Mouse (Mus musculus) G1E (cell line): ENCODE data around the gene Pbx4. TPM values are rescaled to one million over a fixed set of nuclear protein-coding genes. Genes with fewer than 3 reads are reported as not detected.
A peak's percentile ranks its signal among the peaks of the same experiment; 100 is the strongest.

Experiments
- ATAC-seq: 2 replicates; pipeline ENCODE4 v1.8.0; 2016; ENCODE audit warnings: mild to moderate bottlenecking; ENCODE audit not compliant: insufficient number of reproducible peaks, poor library complexity, low FRiP score, severe bottlenecking; ENCODE audit errors: extremely low read depth
- DNase-seq: peaks from one replicate; pipeline ENCODE4 v3.0.0; 2012; ENCODE audit warnings: low spot score
- H3K27me3 ChIP-seq: 2 replicates; pipeline ENCODE4 v1.6.1; 2012; ENCODE audit warnings: mild to moderate bottlenecking, low read length, inconsistent platforms; ENCODE audit not compliant: insufficient read depth
- H3K36me3 ChIP-seq: replicated peaks from 2 replicates; pipeline ENCODE3; 2012; ENCODE audit warnings: mild to moderate bottlenecking, inconsistent platforms
- H3K4me1 ChIP-seq: 2 replicates; pipeline ENCODE4 v1.6.1; 2012; ENCODE audit warnings: low read depth, low read length, inconsistent platforms, mixed read lengths; ENCODE audit not compliant: insufficient read depth
- H3K4me3 ChIP-seq: 2 replicates; pipeline ENCODE4 v1.5.1; 2012; ENCODE audit warnings: low read depth, mild to moderate bottlenecking, inconsistent platforms, low read length, moderate library complexity, mixed read lengths
- H3K9me3 ChIP-seq: replicated peaks from 2 replicates; pipeline ENCODE4 v1.6.1; 2012; ENCODE audit warnings: inconsistent platforms
- CTCF ChIP-seq: IDR thresholded peaks from 2 replicates; pipeline ENCODE4 v1.5.1; 2012; ENCODE audit warnings: low read depth, low read length, inconsistent platforms, mixed read lengths
- GATA1 ChIP-seq: IDR thresholded peaks from 2 replicates; pipeline ENCODE4 v1.6.1; 2012; ENCODE audit warnings: borderline replicate concordance, low read length, inconsistent platforms, mixed read lengths
- GATA2 ChIP-seq: IDR thresholded peaks from 2 replicates; pipeline ENCODE4 v1.6.1; 2012; ENCODE audit warnings: low read depth, low read length, inconsistent platforms, borderline replicate concordance
- POLR2AphosphoS5 ChIP-seq: IDR thresholded peaks from 2 replicates; pipeline ENCODE4 v1.6.1; 2012; ENCODE audit warnings: low read depth, low read length, inconsistent platforms; ENCODE audit not compliant: insufficient replicate concordance
- TAL1 ChIP-seq: conservative IDR thresholded peaks from 2 replicates; pipeline ENCODE4 v1.6.1; 2012; ENCODE audit warnings: low read depth, low read length, inconsistent platforms, mixed read lengths
- polyA plus RNA-seq: library from polyadenylated mRNA; stranded (reverse); fragments of >175 nt; gene quantifications from 2 replicates; pipeline ENCODE4 v1.2.3, GENCODE M21; 2012
- total RNA-seq, 2 experiments: library from RNA; stranded (forward) in 1 of 2; stranded (reverse) in 1 of 2; fragments of 200-1000 nt in 1 of 2; fragments of >200 nt in 1 of 2; fragmentation: Nextera tagmentation in 1 of 2; gene quantifications; 2 replicates each; pipeline ENCODE4 v1.2.3; 2014 to 2017

Gene Pbx4
- total and polyA plus RNA-seq, 3 experiments, result 2.0 to 4.4 (median 2.0) TPM

DNA sequence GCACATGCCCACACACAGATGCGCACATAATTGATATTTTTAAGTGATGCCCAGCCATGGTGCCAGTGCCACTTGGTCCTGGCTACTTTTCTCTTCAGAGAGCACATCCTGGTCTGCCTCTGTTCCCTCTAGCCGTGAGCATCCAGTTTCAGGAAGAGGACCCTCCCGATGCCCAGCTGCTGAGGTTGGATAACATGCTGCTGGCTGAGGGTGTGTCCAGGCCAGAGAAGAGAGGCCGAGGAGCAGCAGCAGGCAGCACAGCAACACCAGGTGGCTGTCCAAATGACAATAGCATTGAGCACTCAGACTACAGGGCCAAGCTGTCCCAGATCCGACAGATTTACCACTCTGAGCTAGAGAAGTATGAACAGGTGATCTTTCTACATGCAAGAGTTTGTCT, 31.9 kb downstream of the Pbx4 start:
- no peak overlapping the region for H3K4me3 ChIP-seq
- TF ChIP-seq GATA2, result no peak
- TF ChIP-seq TAL1, result no peak
- TF ChIP-seq POLR2AphosphoS5, result no peak
- TF ChIP-seq CTCF, result no peak
- no peak for TF ChIP-seq GATA1
- ATAC-seq, result no peak
- no peak for DNase-seq
- H3K4me1 ChIP-seq, result peaks cover 2% of the 10 kb centered on the region; the same call in 1 of the 2 replicates
- H3K27me3 ChIP-seq, result peaks cover 10% of the 10 kb centered on the region; the same call in 1 of the 2 replicates
- H3K36me3 ChIP-seq, result no peaks in the 10 kb centered on the region
- H3K9me3 ChIP-seq, result no peaks in the 10 kb centered on the region

DNA sequence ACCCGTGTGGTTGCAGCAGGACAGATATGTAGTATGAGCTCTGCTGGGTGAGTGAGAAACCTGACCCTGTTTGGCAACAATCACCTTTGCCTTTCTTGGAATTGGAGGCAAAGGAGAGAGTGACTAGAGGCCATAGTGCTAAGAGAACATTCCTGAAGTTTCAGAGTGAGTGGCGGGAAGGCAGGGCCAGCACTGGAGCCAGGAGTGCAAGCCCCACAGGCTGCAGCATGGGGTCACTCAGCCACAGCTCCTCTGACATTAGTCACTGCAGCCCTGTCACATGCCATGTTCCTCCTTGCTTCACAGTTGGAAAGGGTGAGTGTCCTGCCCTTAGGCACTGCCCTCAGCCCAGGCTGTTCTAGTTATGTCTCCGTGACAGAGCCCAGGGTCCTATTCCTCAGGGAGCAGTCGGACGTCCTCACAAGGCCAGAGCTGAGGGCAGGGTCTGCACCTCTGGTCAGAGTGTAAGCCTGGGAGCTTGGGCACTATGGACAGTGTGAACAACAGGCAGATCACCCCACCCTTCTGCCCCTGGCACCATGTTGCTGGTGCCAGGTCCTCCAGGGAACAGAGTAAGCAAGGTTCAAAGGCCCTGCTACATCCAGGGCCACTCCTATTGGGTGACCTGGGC, 35.5 kb downstream of the Pbx4 start:
- Histone ChIP-seq H3K9me3 (no peaks in the 10 kb centered on the region), H3K4me1 (peaks cover 2% of the 10 kb centered on the region; the same call in 1 of the 2 replicates), H3K36me3 (no peaks in the 10 kb centered on the region), H3K27me3 (peaks cover 29% of the 10 kb centered on the region), H3K4me3 (no peak overlapping the region)
- no peak for TF ChIP-seq CTCF
- no peak for TF ChIP-seq POLR2AphosphoS5
- no peak for TF ChIP-seq GATA1
- no peak for TF ChIP-seq GATA2
- no peak for TF ChIP-seq TAL1
- DNase-seq (no peak), ATAC-seq (no peak)

DNA sequence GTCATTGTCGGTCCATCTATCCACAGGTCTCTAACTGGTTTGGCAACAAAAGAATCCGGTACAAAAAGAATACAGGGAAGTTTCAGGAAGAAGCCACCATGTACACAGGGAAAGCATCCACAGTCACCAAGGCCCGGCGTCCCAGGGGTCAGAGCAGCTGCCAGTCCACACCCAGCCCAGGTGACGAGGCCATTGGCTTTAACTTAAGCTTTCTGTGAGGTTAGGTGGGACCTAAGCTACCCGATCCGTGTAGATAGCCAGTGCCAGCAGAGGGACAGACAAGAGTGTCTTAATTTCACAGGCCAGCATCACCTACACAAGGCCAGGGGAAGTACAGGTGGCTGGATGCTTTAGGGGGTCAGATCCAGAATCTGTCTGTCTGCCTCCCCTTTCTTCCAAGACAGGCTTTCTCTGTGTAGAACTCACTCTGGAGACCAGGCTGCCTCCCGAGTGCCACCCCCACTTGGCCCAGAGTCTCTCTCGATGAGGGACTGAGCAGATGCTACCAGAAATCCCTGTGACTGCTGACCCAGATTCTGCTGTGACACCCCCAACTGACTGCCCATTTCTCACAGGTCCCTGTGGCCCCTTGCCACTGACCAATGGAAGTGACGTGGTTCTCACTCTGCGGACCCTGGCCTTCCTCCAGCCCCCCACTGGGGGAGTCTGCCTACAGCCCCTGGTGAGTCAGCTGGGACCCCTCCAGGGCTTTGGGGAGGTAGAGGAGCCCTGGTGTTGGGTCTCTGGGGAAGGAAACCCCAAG, 37.9 kb downstream of the Pbx4 start:
- Histone ChIP-seq H3K36me3 (no peaks in the 10 kb centered on the region), H3K9me3 (no peaks in the 10 kb centered on the region), H3K27me3 (peaks cover 23% of the 10 kb centered on the region), H3K4me1 (peaks cover 3% of the 10 kb centered on the region; the same call in 1 of the 2 replicates), H3K4me3 (no peak overlapping the region)
- ATAC-seq (no peak), DNase-seq (no peak)
- TF ChIP-seq TAL1 (no peak), GATA2 (no peak), GATA1 (no peak), CTCF (no peak), POLR2AphosphoS5 (no peak)

DNA sequence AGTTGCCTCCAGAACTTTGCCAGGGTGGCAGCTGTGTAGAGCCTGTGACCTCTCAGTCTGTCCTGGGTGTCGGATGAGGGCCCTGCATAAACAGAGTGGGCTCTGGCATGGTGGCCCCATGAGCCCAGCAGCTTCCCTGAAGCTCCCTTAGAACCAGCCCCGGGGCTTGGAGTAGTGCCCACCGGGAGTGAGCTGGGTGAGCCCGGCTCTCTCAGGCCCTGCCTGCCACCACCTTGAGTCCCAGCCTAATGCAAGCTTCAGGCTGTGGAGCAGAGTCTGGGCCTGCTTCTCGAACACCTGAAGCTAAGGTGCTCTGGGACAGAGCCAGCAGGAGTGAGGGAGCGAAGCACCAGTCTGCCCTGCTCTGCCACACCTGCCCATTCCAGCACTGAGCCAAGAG, 38.6 kb downstream of the Pbx4 start:
- Histone ChIP-seq H3K4me3 (no peak overlapping the region), H3K27me3 (peaks cover 23% of the 10 kb centered on the region)

DNA sequence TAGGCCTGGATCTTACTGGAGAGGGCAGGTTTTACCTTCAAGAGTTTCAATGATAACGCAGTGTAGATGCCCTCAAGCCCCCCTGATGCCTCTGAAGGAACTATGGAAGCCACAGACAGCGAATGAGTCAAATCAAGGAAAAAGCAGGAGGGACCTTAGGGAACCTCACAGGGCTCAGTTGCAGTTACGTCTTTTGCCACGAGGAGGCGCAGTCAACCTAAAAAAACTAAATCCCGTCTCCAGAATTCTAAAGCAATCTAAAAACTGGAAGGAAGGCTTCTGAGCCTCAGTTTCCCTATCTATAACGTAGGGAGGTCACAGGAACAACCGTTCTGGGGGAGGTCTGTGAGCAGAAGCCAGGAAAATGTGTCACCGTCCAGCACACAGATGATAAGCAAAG, 41.9 kb downstream of the Pbx4 start:
- Histone ChIP-seq H3K27me3 (peaks cover 29% of the 10 kb centered on the region), H3K4me1 (peaks cover 8% of the 10 kb centered on the region; the same call in 1 of the 2 replicates), H3K4me3 (no peak overlapping the region), H3K36me3 (no peaks in the 10 kb centered on the region), H3K9me3 (no peaks in the 10 kb centered on the region)
- DNase-seq (no peak), ATAC-seq (no peak)
- TF ChIP-seq GATA1, result no peak
- peak; percentile 82 for TF ChIP-seq CTCF

More for the DNA sequence above, 38.6 kb downstream of the Pbx4 start:
- ATAC-seq, result no peak
- no peak for TF ChIP-seq POLR2AphosphoS5
- Histone ChIP-seq H3K9me3 (no peaks in the 10 kb centered on the region), H3K4me1 (peaks cover 3% of the 10 kb centered on the region; the same call in 1 of the 2 replicates), H3K36me3 (no peaks in the 10 kb centered on the region)
- no peak for DNase-seq

DNA sequence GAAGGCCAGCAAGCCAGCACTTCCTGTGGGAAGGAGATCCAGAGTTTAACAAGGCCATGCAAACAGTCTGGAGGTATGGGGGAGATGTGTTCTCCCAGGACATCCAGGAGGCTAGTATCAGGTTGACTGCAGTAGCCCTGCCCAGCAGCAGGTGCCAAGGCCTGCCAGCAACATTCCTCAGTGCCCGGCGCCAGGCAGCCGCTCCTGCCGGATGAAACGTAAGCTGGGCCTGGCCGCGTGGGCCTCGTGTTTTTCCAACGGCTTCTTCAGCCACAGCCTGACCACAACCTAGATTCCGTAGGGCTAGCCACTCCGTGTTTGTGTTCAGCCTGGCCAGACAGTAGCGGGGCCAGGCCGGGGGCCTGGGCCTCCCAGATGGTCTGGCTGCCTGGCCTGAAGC, 42.4 kb downstream of the Pbx4 start:
- peaks cover 2% of the 10 kb centered on the region; the same call in 1 of the 2 replicates for H3K9me3 ChIP-seq
- no peak for TF ChIP-seq GATA2
- H3K36me3 ChIP-seq, result no peaks in the 10 kb centered on the region
- no peak overlapping the region for H3K4me3 ChIP-seq
- DNase-seq (no peak), ATAC-seq (no peak)
- peaks cover 30% of the 10 kb centered on the region for H3K27me3 ChIP-seq
- peaks cover 8% of the 10 kb centered on the region; the same call in 1 of the 2 replicates for H3K4me1 ChIP-seq

DNA sequence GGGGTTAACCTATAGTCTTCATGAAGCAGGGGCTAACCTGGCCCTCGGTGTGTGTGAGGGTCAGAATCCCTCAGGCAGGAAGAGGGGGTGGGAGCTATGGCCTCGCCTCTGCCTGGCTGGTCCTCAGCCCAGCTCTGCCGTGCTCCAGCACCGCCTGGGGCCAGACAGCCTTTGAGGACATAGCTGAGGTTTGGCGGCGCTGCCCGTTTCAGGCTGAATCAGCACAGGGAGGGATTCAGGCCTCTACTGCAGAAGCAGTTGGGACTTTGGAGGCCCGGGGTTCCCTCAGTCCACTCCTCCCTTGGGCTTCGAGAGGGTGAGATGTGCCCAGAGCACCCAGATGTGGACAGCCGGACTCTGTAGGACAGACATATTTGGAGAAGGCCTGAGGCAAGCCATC, 43.8 kb downstream of the Pbx4 start:
- Histone ChIP-seq H3K27me3 (peaks cover 20% of the 10 kb centered on the region; the same call in 1 of the 2 replicates), H3K4me1 (peaks cover 8% of the 10 kb centered on the region), H3K4me3 (no peak overlapping the region), H3K36me3 (no peaks in the 10 kb centered on the region), H3K9me3 (peaks cover 16% of the 10 kb centered on the region)
- DNase-seq, result no peak
- TF ChIP-seq POLR2AphosphoS5, result no peak
- TF ChIP-seq GATA2, result no peak
- no peak for TF ChIP-seq GATA1
- ATAC-seq, result no peak
